Mouse (Mus musculus) common myeloid progenitor, adult 5-6 weeks (primary cell): ENCODE measurements around the gene Olfr713. TPM values are rescaled to one million over a fixed set of nuclear protein-coding genes. Genes with fewer than 3 reads are reported as not detected.

Experiments used
- ATAC-seq: replicated peaks from 2 replicates; pipeline ENCODE4 v1.8.0; 2016; ENCODE audit warnings: low read depth, mild to moderate bottlenecking, moderate TSS enrichment, inconsistent platforms; ENCODE audit not compliant: poor library complexity, severe bottlenecking
- total RNA-seq: library from RNA; stranded (forward); fragments of 200-1000, 187-1606 nt; gene quantifications from 2 replicates; pipeline ENCODE4 v1.2.3, GENCODE M21; 2017

Olfr713 gene
- total RNA-seq, result not detected in 2 replicates

GRCm38 (mm10) chr7:107030874-107031273 lies at the start of gene Olfr713:
Olfr713 (plus strand) TSS chr7:107031174.
- ATAC-seq, result no peak

DNA sequence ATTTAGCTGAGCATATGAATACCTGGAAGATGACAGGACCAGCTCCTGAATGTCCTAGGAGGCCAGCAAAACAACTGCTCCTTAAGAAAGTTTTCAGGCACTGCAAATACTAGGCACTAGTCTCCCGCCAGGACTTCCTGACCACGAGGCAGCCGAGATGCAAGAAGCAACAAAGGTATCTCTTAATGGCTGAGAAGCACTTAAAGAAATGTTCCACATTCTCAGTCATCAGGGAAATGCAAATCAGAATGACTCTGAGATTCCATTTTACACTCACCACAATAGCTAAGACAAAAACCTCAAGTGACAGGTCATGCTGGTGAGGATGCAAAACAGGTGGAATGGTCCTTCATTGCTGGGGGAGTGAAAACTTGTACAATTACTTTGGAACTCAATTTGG lies 45.7 kb upstream of the Olfr713 start:
- no peak for ATAC-seq

DNA sequence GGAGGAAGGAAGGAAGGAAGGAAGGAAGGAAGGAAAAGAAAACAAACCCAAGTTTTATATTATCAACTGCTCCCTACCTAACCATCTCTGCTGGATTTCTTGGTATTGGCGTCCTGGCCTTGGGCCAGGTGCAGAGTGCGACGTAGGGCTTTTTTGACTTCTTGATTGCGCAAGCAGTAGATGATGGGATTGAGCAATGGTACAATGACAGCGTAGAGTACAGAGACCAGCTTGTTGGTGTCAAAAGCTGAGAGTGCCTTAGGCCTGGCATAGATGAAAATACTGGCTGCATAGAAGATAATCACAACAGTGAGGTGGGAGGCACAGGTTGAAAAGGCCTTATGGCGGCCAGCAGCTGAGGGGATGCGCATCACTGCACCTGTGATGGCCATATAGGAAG lies 30.2 kb upstream of the Olfr713 start:
- peak; percentile 91 for ATAC-seq

DNA sequence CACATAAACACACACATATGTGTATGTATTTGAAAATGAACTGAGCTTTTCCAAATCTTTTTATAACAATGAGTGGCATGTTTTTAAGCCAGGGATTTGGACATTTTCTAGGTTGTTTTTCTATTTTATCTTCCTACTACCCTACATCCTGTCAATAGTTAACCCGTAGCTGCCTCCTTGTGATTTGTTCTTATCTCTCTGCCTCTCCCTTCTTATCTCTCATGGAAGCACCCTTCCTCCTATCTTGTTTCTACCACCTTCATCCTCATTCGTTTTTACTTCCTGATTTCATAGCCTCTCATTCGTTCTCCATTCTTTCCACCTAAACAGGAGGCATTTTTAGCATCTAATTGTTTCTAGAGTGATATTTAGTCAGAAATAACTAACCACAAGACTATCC lies 26.8 kb upstream of the Olfr713 start:
- ATAC-seq, result peak; percentile 64

DNA sequence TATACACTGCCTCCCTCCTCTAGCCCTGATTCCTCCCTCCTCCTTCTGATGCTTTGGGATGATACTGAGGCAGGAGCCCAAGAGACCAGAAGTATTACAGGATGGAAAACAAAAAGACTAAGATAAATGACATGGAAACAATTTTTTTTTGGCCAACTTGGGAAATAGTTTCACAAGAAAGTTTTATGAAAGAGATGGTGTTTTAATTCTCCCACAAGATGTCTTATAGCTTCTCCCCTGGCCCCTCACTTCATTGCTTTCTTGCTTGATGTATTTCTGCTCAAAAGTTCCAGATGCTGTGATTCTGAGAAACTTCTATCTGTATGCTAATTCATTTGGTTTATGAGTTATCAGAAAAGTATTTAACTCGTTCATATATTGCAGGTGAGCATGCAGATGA lies 25.0 kb upstream of the Olfr713 start, which contains the start of gene Olfr2:
TSS of gene Olfr2 (minus strand) at position 101 of the 400 bp plus-strand sequence.
- no peak for ATAC-seq

GRCm38 (mm10) chr7:107039934-107040563 lies 9.1 kb downstream of the Olfr713 start:
- ATAC-seq, result no peak

- ATAC-seq, result no peak
These were observed 12.2 kb downstream of the Olfr713 start for GRCm38 (mm10) chr7:107043136-107043535.

- peak; percentile 69 for ATAC-seq
These were observed 13.4 kb downstream of the Olfr713 start for GRCm38 (mm10) chr7:107044407-107044806.

GRCm38 (mm10) chr7:107045833-107046232 lies 14.9 kb downstream of the Olfr713 start:
- ATAC-seq, result peak; percentile 76

- peak; percentile 42 for ATAC-seq
These were observed 16.6 kb downstream of the Olfr713 start for GRCm38 (mm10) chr7:107047578-107047977.

GRCm38 (mm10) chr7:107070681-107071080 lies 39.7 kb downstream of the Olfr713 start, which contains the start of gene Olfr714:
Olfr714 (plus strand) TSS chr7:107070981.
- no peak for ATAC-seq

Other genes with a start within 250 kb of the Olfr713 start
- gene Olfr699, start 238.0 kb upstream of the Olfr713 start, total RNA-seq, result not detected in 2 replicates
- gene Olfr700, start 222.3 kb upstream of the Olfr713 start, total RNA-seq, result not detected in 2 replicates
- gene Olfr701, start 217.0 kb upstream of the Olfr713 start, total RNA-seq, result not detected in 2 replicates
- not detected in 2 replicates for gene Olfr702, start 197.3 kb upstream of the Olfr713 start, total RNA-seq
- not detected in 2 replicates for gene Olfr703, start 187.8 kb upstream of the Olfr713 start, total RNA-seq
- not detected in 2 replicates for gene Olfr704, start 168.0 kb upstream of the Olfr713 start, total RNA-seq
- not detected in 2 replicates for gene Olfr705, start 154.3 kb upstream of the Olfr713 start, total RNA-seq
- not detected in 2 replicates for gene Olfr706, start 143.0 kb upstream of the Olfr713 start, total RNA-seq
- gene Olfr707, start 129.9 kb upstream of the Olfr713 start, total RNA-seq, result not detected in 2 replicates
- not detected in 2 replicates for gene Olfr1532-ps1, start 123.2 kb upstream of the Olfr713 start, total RNA-seq
- gene Olfr709-ps1, start 99.0 kb upstream of the Olfr713 start, total RNA-seq, result not detected in 2 replicates
- not detected in 2 replicates for gene Olfr710, start 82.9 kb upstream of the Olfr713 start, total RNA-seq
- not detected in 2 replicates for gene Olfr6, start 67.2 kb upstream of the Olfr713 start, total RNA-seq
- gene Olfr711, start 55.7 kb upstream of the Olfr713 start, total RNA-seq, result not detected in 2 replicates
- 0.87 TPM in 1 of 2 replicates, not detected in the other for gene Olfr2, start 25.1 kb upstream of the Olfr713 start, total RNA-seq
- gene Olfr714, start 39.8 kb downstream of the Olfr713 start, total RNA-seq, result not detected in 2 replicates
- not detected in 2 replicates for gene Olfr17, start 62.0 kb downstream of the Olfr713 start, total RNA-seq
- not detected in 2 replicates for gene Olfr715b, start 79.2 kb downstream of the Olfr713 start, total RNA-seq
- gene Olfr715, start 99.9 kb downstream of the Olfr713 start, total RNA-seq, result not detected in 2 replicates
- gene Olfr716, start 107.2 kb downstream of the Olfr713 start, total RNA-seq, result not detected in 2 replicates
- gene Nlrp14, start 135.8 kb downstream of the Olfr713 start, total RNA-seq, result not detected in 2 replicates
- not detected in 2 replicates for gene Rbmxl2, start 178.3 kb downstream of the Olfr713 start, total RNA-seq